Mouse (Mus musculus) thymus, adult 18-20 months (tissue): ENCODE results near the gene Sgk2.
"Not testable (repeated sequence)": the region's sequence is repeated elsewhere in the genome, so short reads cannot be mapped to it uniquely, and the experiment has no call there.

Experiments used
- DNase-seq, 2 experiments: peaks; one replicate each; pipeline ENCODE4 v3.0.0; 2022; ENCODE audit warnings: mixed read lengths in 2 of 2

The Sgk2 gene

GRCm38 (mm10) chr2:162992084-162992437 lies 4.9 kb downstream of the Sgk2 start:
- DNase-seq = no peak

GRCm38 (mm10) chr2:162993881-162994616 lies 6.9 kb downstream of the Sgk2 start:
- DNase-seq = no peak

GRCm38 (mm10) chr2:162998528-162999230 lies 11.5 kb downstream of the Sgk2 start:
- DNase-seq = no peak

- no peak for DNase-seq
Measured at GRCm38 (mm10) chr2:162999744-163000143, 12.6 kb downstream of the Sgk2 start.

GRCm38 (mm10) chr2:163001071-163001470 lies 13.9 kb downstream of the Sgk2 start:
- DNase-seq = no peak

- DNase-seq = no peak
Measured at GRCm38 (mm10) chr2:163007299-163007698, 20.2 kb downstream of the Sgk2 start.

- DNase-seq = peak; percentile 74 to 84
Measured at GRCm38 (mm10) chr2:163016916-163017743, 30.0 kb downstream of the Sgk2 start, which contains the start of gene Ift52. Ift52 (plus strand) TSS chr2:163017354.

- DNase-seq = no peak
Measured at GRCm38 (mm10) chr2:163031289-163031688, 44.2 kb downstream of the Sgk2 start.

- no peak for DNase-seq
Measured at GRCm38 (mm10) chr2:163031757-163032156, 44.6 kb downstream of the Sgk2 start.

GRCm38 (mm10) chr2:163032622-163033021 lies 45.5 kb downstream of the Sgk2 start:
- DNase-seq = no peak

- DNase-seq = no peak
Measured at GRCm38 (mm10) chr2:163039940-163040339, 52.8 kb downstream of the Sgk2 start.

GRCm38 (mm10) chr2:163048125-163048524 lies 61.0 kb downstream of the Sgk2 start:
- DNase-seq = peak; percentile 26 to 29

GRCm38 (mm10) chr2:163049116-163049515 lies 62.0 kb downstream of the Sgk2 start:
- DNase-seq = no peak

GRCm38 (mm10) chr2:163051691-163052090 lies 64.6 kb downstream of the Sgk2 start:
- no peak for DNase-seq

- no peak for DNase-seq
Measured at GRCm38 (mm10) chr2:163052101-163052500, 65.0 kb downstream of the Sgk2 start.

GRCm38 (mm10) chr2:163052826-163053225 lies 65.7 kb downstream of the Sgk2 start:
- DNase-seq = no peak

- peak; percentile 91 to 93 for DNase-seq
Measured at GRCm38 (mm10) chr2:163054335-163054840, 67.3 kb downstream of the Sgk2 start, which contains the start of gene Mybl2. Mybl2 (plus strand) TSS chr2:163054687.

- DNase-seq = peak in 1 of 2 experiments; percentile 9
Measured at GRCm38 (mm10) chr2:163054891-163055494, 67.9 kb downstream of the Sgk2 start.

GRCm38 (mm10) chr2:163055715-163056114 lies 68.6 kb downstream of the Sgk2 start:
- DNase-seq = no peak

GRCm38 (mm10) chr2:163056584-163056983 lies 69.5 kb downstream of the Sgk2 start:
- DNase-seq = no peak

- DNase-seq = not testable (repeated sequence)
Measured at GRCm38 (mm10) chr2:163058981-163059380, 71.9 kb downstream of the Sgk2 start.

GRCm38 (mm10) chr2:163060630-163061029 lies 73.5 kb downstream of the Sgk2 start:
- no peak for DNase-seq
